Mouse (Mus musculus) CH12.LX (cell line): Measurements from ENCODE around the gene Ints7.

ENCODE experiments used
- BHLHE40 ChIP-seq: IDR thresholded peaks from 2 replicates; pipeline ENCODE4 v1.6.1; 2011; ENCODE audit warnings: mild to moderate bottlenecking, low read depth, low read length, improper control_type of control experiment
- CTCF ChIP-seq, 2 experiments: IDR thresholded peaks in 1 of 2; conservative IDR thresholded peaks in 1 of 2; 2 replicates each; pipeline ENCODE4 v1.5.1; 2011 to 2012; ENCODE audit warnings: low read depth in 2 of 2, low read length in 2 of 2, improper control_type of control experiment in 1 of 2, inconsistent platforms in 1 of 2, mild to moderate bottlenecking in 1 of 2, moderate library complexity in 1 of 2
- ETS1 ChIP-seq: conservative IDR thresholded peaks from 2 replicates; pipeline ENCODE4 v1.6.1; 2012; ENCODE audit warnings: low read depth, mild to moderate bottlenecking, inconsistent platforms, low read length, improper control_type of control experiment, moderate library complexity
- MEF2A ChIP-seq: IDR thresholded peaks from 2 replicates; pipeline ENCODE4 v1.6.1; 2014; ENCODE audit warnings: low read depth, mild to moderate bottlenecking, inconsistent platforms, low read length, improper control_type of control experiment, borderline replicate concordance

GRCm38 (mm10) chr1:191642903-191643302, 67.5 kb downstream of the Ints7 start:
- TF ChIP-seq BHLHE40 (no peak), CTCF (conservative IDR thresholded peaks at IDR 0.05 in 1 of 2, IDR thresholded peaks at IDR 0.05 in 1 of 2; ENCODE audit: low read depth in 2 of 2, low read length in 2 of 2) (no peak), MEF2A (no peak), ETS1 (no peak)
